Mouse (Mus musculus): ENCODE data around the gene Flad1. TPM values are rescaled to one million over a fixed set of nuclear protein-coding genes. Genes with fewer than 3 reads are reported as not detected.
"Not testable (repeated sequence)": the region's sequence is repeated elsewhere in the genome, so short reads cannot be mapped to it uniquely, and the experiment has no call there.

Gene Flad1
- polyA plus RNA-seq, 1 experiment = 47.7 TPM

GRCm38 (mm10) chr3:89430171-89431159 lies 18.8 kb upstream of the Flad1 start, which contains the start of gene Pygo2:
Gene Pygo2 (plus strand): TSS chr3:89430214.
- DNase-seq (ENCODE audit: extremely low spot score in 1 of 2, low spot score in 1 of 2) = peak; percentile 93 to 95

- not testable (repeated sequence) for DNase-seq (ENCODE audit: extremely low spot score in 1 of 2, low spot score in 1 of 2)
These were observed 17.4 kb upstream of the Flad1 start for GRCm38 (mm10) chr3:89429021-89429420.

GRCm38 (mm10) chr3:89425876-89426275 lies 14.2 kb upstream of the Flad1 start:
- DNase-seq (ENCODE audit: extremely low spot score in 1 of 2, low spot score in 1 of 2) = no peak

GRCm38 (mm10) chr3:89425141-89425525 lies 13.5 kb upstream of the Flad1 start:
- no peak for DNase-seq (ENCODE audit: extremely low spot score in 1 of 2, low spot score in 1 of 2)

- DNase-seq (ENCODE audit: extremely low spot score in 1 of 2, low spot score in 1 of 2) = no peak
These were observed 12.9 kb upstream of the Flad1 start for GRCm38 (mm10) chr3:89424416-89425140.

GRCm38 (mm10) chr3:89422556-89423205 lies 11.0 kb upstream of the Flad1 start:
- no peak for DNase-seq (ENCODE audit: extremely low spot score in 1 of 2, low spot score in 1 of 2)

GRCm38 (mm10) chr3:89421810-89422473 lies 10.3 kb upstream of the Flad1 start:
- no peak for DNase-seq (ENCODE audit: extremely low spot score in 1 of 2, low spot score in 1 of 2)

GRCm38 (mm10) chr3:89421002-89421774 lies 9.5 kb upstream of the Flad1 start:
- peak; percentile 68 to 77 for DNase-seq (ENCODE audit: extremely low spot score in 1 of 2, low spot score in 1 of 2)

GRCm38 (mm10) chr3:89420421-89420820 lies 8.8 kb upstream of the Flad1 start:
- DNase-seq (ENCODE audit: extremely low spot score in 1 of 2, low spot score in 1 of 2) = no peak

- no peak for DNase-seq (ENCODE audit: extremely low spot score in 1 of 2, low spot score in 1 of 2)
These were observed 8.3 kb upstream of the Flad1 start for GRCm38 (mm10) chr3:89419981-89420380.

- DNase-seq (ENCODE audit: extremely low spot score in 1 of 2, low spot score in 1 of 2) = no peak
These were observed 7.9 kb upstream of the Flad1 start for GRCm38 (mm10) chr3:89419571-89419970.

- no peak for DNase-seq (ENCODE audit: extremely low spot score in 1 of 2, low spot score in 1 of 2)
These were observed 7.2 kb upstream of the Flad1 start for GRCm38 (mm10) chr3:89418861-89419250.

- DNase-seq (ENCODE audit: extremely low spot score in 1 of 2, low spot score in 1 of 2) = peak; percentile 97 to 98
These were observed 6.6 kb upstream of the Flad1 start, which contains the start of the genes Cks1b and Shc1 for GRCm38 (mm10) chr3:89418170-89418860. Gene Cks1b (minus strand): TSS chr3:89418383. Gene Shc1 (plus strand): TSS chr3:89418443.

GRCm38 (mm10) chr3:89417840-89418169 lies 6.1 kb upstream of the Flad1 start:
- no peak for DNase-seq (ENCODE audit: extremely low spot score in 1 of 2, low spot score in 1 of 2)

- DNase-seq (ENCODE audit: extremely low spot score in 1 of 2, low spot score in 1 of 2) = no peak
These were observed 5.5 kb upstream of the Flad1 start for GRCm38 (mm10) chr3:89417131-89417530.

- no peak for DNase-seq (ENCODE audit: extremely low spot score in 1 of 2, low spot score in 1 of 2)
These were observed 4.5 kb upstream of the Flad1 start for GRCm38 (mm10) chr3:89416158-89416557.

GRCm38 (mm10) chr3:89410864-89411263 lies 806 bp downstream of the Flad1 start:
- DNase-seq (ENCODE audit: extremely low spot score in 1 of 2, low spot score in 1 of 2) = no peak

GRCm38 (mm10) chr3:89409701-89410100 lies 2.0 kb downstream of the Flad1 start:
- DNase-seq (ENCODE audit: extremely low spot score in 1 of 2, low spot score in 1 of 2) = no peak

GRCm38 (mm10) chr3:89408448-89408847 lies 3.2 kb downstream of the Flad1 start:
- no peak for DNase-seq (ENCODE audit: extremely low spot score in 1 of 2, low spot score in 1 of 2)

All from frontal cortex, adult 2 months (tissue).